Mouse (Mus musculus) T-cell, adult 66 days (primary cell): ENCODE data around the gene En2. TPM values are rescaled to one million over a fixed set of nuclear protein-coding genes. Genes with fewer than 3 reads are reported as not detected.

Experiments
- total RNA-seq, 2 experiments: library from RNA; stranded (reverse); gene quantifications; 3 replicates in 1 of 2; 4 replicates in 1 of 2; pipeline ENCODE4 v1.2.4; 2023

The En2 gene
- not detected for total RNA-seq

GRCm38 (mm10) chr5:28165358-28166255, at the start of gene En2:
Gene En2, plus strand, starts transcription at chr5:28165694.

Other genes with a start within 250 kb of the En2 start
- gene Insig1, start 94.3 kb upstream of the En2 start, total RNA-seq, result 10 to 100 TPM; 78.3 to 80.0 TPM
- gene Cnpy1, start 80.1 kb downstream of the En2 start, total RNA-seq, result not detected
- gene Rbm33, start 151.4 kb downstream of the En2 start, total RNA-seq, result 100 to 1,000 TPM; 158 to 161 TPM